Mouse (Mus musculus): ENCODE measurements around the gene Ciz1.

DNA sequence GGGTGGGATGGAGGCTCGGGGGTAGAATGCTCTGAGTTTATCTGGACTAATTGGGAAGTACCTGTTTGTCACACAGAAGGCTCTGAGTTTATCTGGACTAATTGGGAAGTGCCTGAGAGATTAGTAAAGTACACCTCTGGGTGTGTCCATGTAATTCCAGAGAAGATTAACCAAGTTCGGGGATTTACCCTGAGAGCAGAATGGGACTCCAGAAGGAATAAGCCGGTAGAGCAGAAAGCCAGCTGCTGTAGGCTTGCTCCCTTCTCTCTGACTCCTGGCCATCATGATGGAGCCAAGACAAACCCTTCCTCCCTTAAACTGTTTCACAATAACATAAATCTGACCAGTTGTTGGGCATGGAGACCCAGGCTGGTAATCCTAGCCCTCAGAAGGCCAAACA lies 72.7 kb downstream of the Ciz1 start:
- TF ChIP-seq CTCF (IDR thresholded peaks at IDR 0.05; ENCODE audit: low read depth, low read length) (no peak), GATA1 (IDR thresholded peaks at IDR 0.05; ENCODE audit: borderline replicate concordance, low read length) (no peak)

Measured in G1E (cell line).